Mouse (Mus musculus): ENCODE measurements around the gene Bicdl2.

DNA sequence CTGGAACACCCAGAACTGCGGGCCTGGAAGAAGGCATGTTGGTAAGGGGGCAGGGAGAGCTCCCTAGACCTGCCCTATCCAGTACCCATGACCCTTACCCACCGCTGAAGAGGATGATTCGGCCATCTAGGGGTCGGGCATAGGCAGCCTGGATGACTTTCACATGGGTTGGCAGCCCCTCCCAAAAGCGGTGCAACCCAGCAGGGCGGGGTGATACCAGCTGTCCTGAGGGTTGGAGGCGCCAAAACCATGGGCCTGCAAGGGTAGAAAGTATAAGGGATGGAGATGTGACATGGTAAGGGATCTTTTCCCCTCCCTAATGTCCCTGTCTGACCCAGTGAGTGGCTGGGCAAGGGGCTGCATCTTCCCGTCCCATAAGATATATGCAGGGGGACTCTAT, 29.1 kb upstream of the Bicdl2 start:
- TF ChIP-seq CTCF (IDR thresholded peaks at IDR 0.05; ENCODE audit: insufficient read depth, low read length) (no peak), POLR2A (IDR thresholded peaks at IDR 0.05; ENCODE audit: borderline replicate concordance, extremely low read depth, low read depth, low read length) (no peak)

Measured in lung, adult 2 months (tissue).